Comparison of ENCODE assay signal across 14 mouse cellular contexts in the genomic region with DNA sequence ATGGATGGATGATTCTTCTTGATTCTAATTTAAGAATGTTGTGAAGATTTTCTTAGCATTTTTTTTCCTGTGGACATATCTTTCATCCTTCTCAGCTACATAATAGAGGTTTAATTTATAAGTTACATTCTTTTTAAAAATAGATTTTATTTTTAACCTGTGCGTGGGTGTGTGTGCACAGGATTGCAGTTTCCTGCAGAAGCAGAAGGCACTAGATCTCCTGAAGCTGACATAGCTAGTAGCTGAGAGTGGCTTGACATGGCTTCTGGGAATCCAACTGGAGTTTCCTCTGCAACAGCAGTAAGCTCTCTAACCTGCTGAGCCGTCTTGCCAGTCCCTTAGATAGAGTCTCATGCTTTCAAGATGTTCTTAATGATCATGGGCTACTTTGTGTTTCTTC.
"Had no signal": no experiment of that assay in that cellular context is flagged by ENCODE, and none has a peak within 500 bp of the region (broad histone marks: within the 10 kb centered on the region; RNA-seq: fewer than 3 reads in every experiment).

No protein-coding gene starts in this region.

- H3K27ac ChIP-seq: midbrain, embryonic 13.5 days; midbrain, embryonic 15.5 days; neural tube, embryonic 12.5 days; stomach, embryonic 15.5 days; stomach, postnatal 0 days had no signal

- DNase-seq: lung, adult 18-20 months; lung, embryonic 14.5 days; lung, postnatal 10 days; lung, postnatal 4 days; right cerebral cortex, postnatal 14 days; thymus, adult 18-20 months; thymus, postnatal 14 days; thymus, postnatal 36 days had no signal

- ATAC-seq: midbrain, embryonic 13.5 days; midbrain, embryonic 15.5 days had no signal

- H3K4me3 ChIP-seq: megakaryocyte, embryonic 14.5 days; midbrain, embryonic 13.5 days; midbrain, embryonic 15.5 days; neural tube, embryonic 12.5 days; stomach, embryonic 15.5 days had no signal
